Mouse (Mus musculus): ENCODE data around the gene Gabbr2.

Gene Gabbr2

GRCm38 (mm10) chr4:46823738-46824137, 167.9 kb downstream of the Gabbr2 start:
- DNase-seq (ENCODE audit: low read depth), result no peak

- DNase-seq (ENCODE audit: low read depth), result no peak
Observed at GRCm38 (mm10) chr4:46821709-46822108, 170.0 kb downstream of the Gabbr2 start.

- DNase-seq (ENCODE audit: low read depth), result no peak
Observed at GRCm38 (mm10) chr4:46814954-46815353, 176.7 kb downstream of the Gabbr2 start.

- DNase-seq (ENCODE audit: low read depth), result no peak
Observed at GRCm38 (mm10) chr4:46814236-46814635, 177.4 kb downstream of the Gabbr2 start.

GRCm38 (mm10) chr4:46811165-46811564, 180.5 kb downstream of the Gabbr2 start:
- no peak for DNase-seq (ENCODE audit: low read depth)

GRCm38 (mm10) chr4:46806876-46807275, 184.8 kb downstream of the Gabbr2 start:
- DNase-seq (ENCODE audit: low read depth), result no peak

- no peak for DNase-seq (ENCODE audit: low read depth)
Observed at GRCm38 (mm10) chr4:46805910-46806309, 185.8 kb downstream of the Gabbr2 start.

GRCm38 (mm10) chr4:46802386-46802785, 189.3 kb downstream of the Gabbr2 start:
- no peak for DNase-seq (ENCODE audit: low read depth)

GRCm38 (mm10) chr4:46799904-46800303, 191.8 kb downstream of the Gabbr2 start:
- no peak for DNase-seq (ENCODE audit: low read depth)

- DNase-seq (ENCODE audit: low read depth), result no peak
Observed at GRCm38 (mm10) chr4:46795707-46796106, 196.0 kb downstream of the Gabbr2 start.

- DNase-seq (ENCODE audit: low read depth), result no peak
Observed at GRCm38 (mm10) chr4:46794583-46794982, 197.1 kb downstream of the Gabbr2 start.

- DNase-seq (ENCODE audit: low read depth), result no peak
Observed at GRCm38 (mm10) chr4:46792280-46793026, 199.2 kb downstream of the Gabbr2 start.

GRCm38 (mm10) chr4:46791268-46791951, 200.3 kb downstream of the Gabbr2 start:
- DNase-seq (ENCODE audit: low read depth), result no peak

GRCm38 (mm10) chr4:46790609-46791267, 200.9 kb downstream of the Gabbr2 start:
- DNase-seq (ENCODE audit: low read depth), result no peak

- no peak for DNase-seq (ENCODE audit: low read depth)
Observed at GRCm38 (mm10) chr4:46784430-46785049, 207.1 kb downstream of the Gabbr2 start.

GRCm38 (mm10) chr4:46781109-46781508, 210.6 kb downstream of the Gabbr2 start:
- peak; percentile 11 for DNase-seq (ENCODE audit: low read depth)

GRCm38 (mm10) chr4:46775959-46776358, 215.7 kb downstream of the Gabbr2 start:
- no peak for DNase-seq (ENCODE audit: low read depth)

- no peak for DNase-seq (ENCODE audit: low read depth)
Observed at GRCm38 (mm10) chr4:46774652-46775051, 217.0 kb downstream of the Gabbr2 start.

- DNase-seq (ENCODE audit: low read depth), result no peak
Observed at GRCm38 (mm10) chr4:46773243-46773642, 218.4 kb downstream of the Gabbr2 start.

- DNase-seq (ENCODE audit: low read depth), result no peak
Observed at GRCm38 (mm10) chr4:46772591-46772990, 219.1 kb downstream of the Gabbr2 start.

GRCm38 (mm10) chr4:46771116-46771515, 220.6 kb downstream of the Gabbr2 start:
- no peak for DNase-seq (ENCODE audit: low read depth)

GRCm38 (mm10) chr4:46770635-46771034, 221.0 kb downstream of the Gabbr2 start:
- no peak for DNase-seq (ENCODE audit: low read depth)

GRCm38 (mm10) chr4:46770090-46770489, 221.6 kb downstream of the Gabbr2 start:
- no peak for DNase-seq (ENCODE audit: low read depth)

Data from naive thymus-derived CD4-positive, alpha-beta T cell, adult 2 months (primary cell).